Comparison of ENCODE assay signal across 9 mouse cellular contexts in genomic region chr15:61395296-61395826, GRCm38 (mm10).
DNase-seq lines count a peak whose midpoint lies in the region; ATAC-seq lines count a peak whose summit lies in the region.
"Had no signal": no experiment of that assay in that cellular context is flagged by ENCODE, and none has a peak within 500 bp of the region (broad histone marks: within the 10 kb centered on the region; RNA-seq: fewer than 3 reads in every experiment).

No protein-coding gene starts in this region.

- H3K36me3 ChIP-seq in forebrain, embryonic 11.5 days (ENCODE audit: control insufficient read depth, insufficient read depth, low read length) = no peaks in the 10 kb centered on the region
- H3K36me3 ChIP-seq in forebrain, embryonic 10.5 days (replicated peaks) = no peaks in the 10 kb centered on the region
- H3K36me3 ChIP-seq in midbrain, embryonic 13.5 days = no peaks in the 10 kb centered on the region
- H3K36me3 ChIP-seq: limb, embryonic 13.5 days had no signal

- no peak overlapping the region for H3K4me3 ChIP-seq in forebrain, embryonic 11.5 days (ENCODE audit: low read depth, low read length)
- no peak overlapping the region for H3K4me3 ChIP-seq in forebrain, embryonic 10.5 days
- no peak overlapping the region for H3K4me3 ChIP-seq in midbrain, embryonic 13.5 days (replicated peaks)
- H3K4me3 ChIP-seq: limb, embryonic 13.5 days had no signal

- no peak overlapping the region for H3K9ac ChIP-seq in forebrain, embryonic 11.5 days (ENCODE audit: low read length)
- no peak overlapping the region for H3K9ac ChIP-seq in midbrain, embryonic 13.5 days (replicated peaks)
- H3K9ac ChIP-seq: limb, embryonic 13.5 days had no signal

- no peak overlapping the region for H3K4me2 ChIP-seq in forebrain, embryonic 11.5 days (ENCODE audit: low read depth, low read length, severe bottlenecking)
- H3K4me2 ChIP-seq in midbrain, embryonic 13.5 days (replicated peaks) = no peak overlapping the region
- H3K4me2 ChIP-seq: limb, embryonic 13.5 days had no signal

- H3K27me3 ChIP-seq in forebrain, embryonic 11.5 days (ENCODE audit: control insufficient read depth, insufficient read depth, low read length) = no peaks in the 10 kb centered on the region
- H3K27me3 ChIP-seq in forebrain, embryonic 10.5 days (ENCODE audit: poor library complexity, severe bottlenecking) = no peaks in the 10 kb centered on the region
- H3K27me3 ChIP-seq in midbrain, embryonic 13.5 days = no peaks in the 10 kb centered on the region
- H3K27me3 ChIP-seq: limb, embryonic 13.5 days had no signal

- ATAC-seq in forebrain, embryonic 11.5 days (replicated peaks; ENCODE audit: low FRiP score) = no peak; the same call in 1 of the 2 replicates
- peak; percentile 58; the same call in 1 of the 2 replicates for ATAC-seq in midbrain, embryonic 13.5 days

- no peak overlapping the region for H3K27ac ChIP-seq in forebrain, embryonic 11.5 days (ENCODE audit: low read depth, low read length)
- no peak overlapping the region for H3K27ac ChIP-seq in forebrain, embryonic 10.5 days
- no peak overlapping the region for H3K27ac ChIP-seq in midbrain, embryonic 13.5 days
- H3K27ac ChIP-seq: limb, embryonic 13.5 days had no signal

- DNase-seq in forebrain, embryonic 11.5 days (ENCODE audit: low spot score) = peak; percentile 49
- DNase-seq in forebrain, embryonic 10.5 days (ENCODE audit: extremely low spot score, low spot score) = no peak
- DNase-seq in embryo, embryonic 11.5 days (ENCODE audit: low read depth, low spot score) = peak; percentile 9
- peak; percentile 48 to 56 for DNase-seq in heart, postnatal 10 days
- DNase-seq in kidney, postnatal 36 days = peak; percentile 43 to 64
- no peak for DNase-seq in c-Kit-positive CD71-positive TER-119-positive erythroid progenitor cells, embryonic 14.5 days (ENCODE audit: low spot score)
- DNase-seq in gastrocnemius, postnatal 4 days (ENCODE audit: low spot score in 2 of 2) = no peak

- H3K4me1 ChIP-seq in forebrain, embryonic 11.5 days (replicated peaks; ENCODE audit: control insufficient read depth, insufficient read depth, low read length) = no peaks in the 10 kb centered on the region
- peaks cover 9% of the 10 kb centered on the region for H3K4me1 ChIP-seq in forebrain, embryonic 10.5 days
- H3K4me1 ChIP-seq in midbrain, embryonic 13.5 days (replicated peaks) = peaks cover 10% of the 10 kb centered on the region; the same call in 1 of the 2 replicates
- H3K4me1 ChIP-seq: limb, embryonic 13.5 days had no signal

- no peaks in the 10 kb centered on the region for H3K9me3 ChIP-seq in forebrain, embryonic 11.5 days (ENCODE audit: control insufficient read depth, low read length)
- H3K9me3 ChIP-seq in forebrain, embryonic 10.5 days = no peaks in the 10 kb centered on the region
- no peaks in the 10 kb centered on the region for H3K9me3 ChIP-seq in midbrain, embryonic 13.5 days
- H3K9me3 ChIP-seq: limb, embryonic 13.5 days had no signal

- 36% methylated on average over 8 of the region's 8 CpGs for WGBS in forebrain, embryonic 11.5 days
- WGBS in forebrain, embryonic 10.5 days = 49% methylated on average over 8 of the region's 8 CpGs
- WGBS in midbrain, embryonic 13.5 days = 29% methylated on average over 8 of the region's 8 CpGs

- intact Hi-C loops in heart, postnatal 10 days (cut with DNase I) = loop anchor here (2.0 to 5.0 kb wide), 3 partner anchors 31 to 239 kb away; no protein-coding TSS in a partner anchor

Comparison
In these comparisons a context has a peak if more than half of its experiments do, and no peak if none do; other contexts are left out.
1. DNase-seq: peak in forebrain, embryonic 11.5 days (single experiment), embryo, embryonic 11.5 days (single experiment), heart, postnatal 10 days (2 of 2) and kidney, postnatal 36 days (2 of 2); none in forebrain, embryonic 10.5 days (single experiment), c-Kit-positive CD71-positive TER-119-positive erythroid progenitor cells, embryonic 14.5 days (single experiment) and gastrocnemius, postnatal 4 days (0 of 2).